Mouse (Mus musculus): ENCODE measurements around the gene Tspan33. TPM values are rescaled to one million over a fixed set of nuclear protein-coding genes. Genes with fewer than 3 reads are reported as not detected.

Gene Tspan33
- total RNA-seq (2015) (4.6 and 5.4 TPM in 2 replicates), total RNA-seq (2017) (3.7 and 5.8 TPM in 2 replicates)

- peak; percentile 81 for ATAC-seq (replicated peaks; ENCODE audit: poor library complexity)
Measured at GRCm38 (mm10) chr6:29693953-29694352, at the start of gene Tspan33. TSS of gene Tspan33 (plus strand) at chr6:29694222.

- ATAC-seq (replicated peaks; ENCODE audit: poor library complexity) = peak; percentile 99
Measured at GRCm38 (mm10) chr6:29649494-29650169, 44.4 kb upstream of the Tspan33 start.

GRCm38 (mm10) chr6:29650170-29650549 lies 43.9 kb upstream of the Tspan33 start:
- peak; percentile 52 for ATAC-seq (replicated peaks; ENCODE audit: poor library complexity)

GRCm38 (mm10) chr6:29653271-29653670 lies 40.8 kb upstream of the Tspan33 start:
- ATAC-seq (replicated peaks; ENCODE audit: poor library complexity) = no peak

GRCm38 (mm10) chr6:29658626-29659475 lies 35.2 kb upstream of the Tspan33 start:
- ATAC-seq (replicated peaks; ENCODE audit: poor library complexity) = no peak

GRCm38 (mm10) chr6:29659964-29660363 lies 34.1 kb upstream of the Tspan33 start:
- no peak for ATAC-seq (replicated peaks; ENCODE audit: poor library complexity)

- ATAC-seq (replicated peaks; ENCODE audit: poor library complexity) = no peak
Measured at GRCm38 (mm10) chr6:29660662-29661307, 33.2 kb upstream of the Tspan33 start.

- ATAC-seq (replicated peaks; ENCODE audit: poor library complexity) = no peak
Measured at GRCm38 (mm10) chr6:29667266-29667665, 26.8 kb upstream of the Tspan33 start.

GRCm38 (mm10) chr6:29671741-29672140 lies 22.3 kb upstream of the Tspan33 start:
- no peak for ATAC-seq (replicated peaks; ENCODE audit: poor library complexity)

GRCm38 (mm10) chr6:29672563-29673411 lies 21.2 kb upstream of the Tspan33 start:
- ATAC-seq (replicated peaks; ENCODE audit: poor library complexity) = no peak

GRCm38 (mm10) chr6:29673739-29674138 lies 20.3 kb upstream of the Tspan33 start:
- no peak for ATAC-seq (replicated peaks; ENCODE audit: poor library complexity)

GRCm38 (mm10) chr6:29679947-29680550 lies 14.0 kb upstream of the Tspan33 start:
- peak; percentile 65 for ATAC-seq (replicated peaks; ENCODE audit: poor library complexity)

GRCm38 (mm10) chr6:29681853-29682252 lies 12.2 kb upstream of the Tspan33 start:
- peak; percentile 64 for ATAC-seq (replicated peaks; ENCODE audit: poor library complexity)

GRCm38 (mm10) chr6:29684686-29685085 lies 9.3 kb upstream of the Tspan33 start:
- ATAC-seq (replicated peaks; ENCODE audit: poor library complexity) = no peak

- ATAC-seq (replicated peaks; ENCODE audit: poor library complexity) = no peak
Measured at GRCm38 (mm10) chr6:29685952-29686351, 8.1 kb upstream of the Tspan33 start.

GRCm38 (mm10) chr6:29689458-29689857 lies 4.6 kb upstream of the Tspan33 start:
- no peak for ATAC-seq (replicated peaks; ENCODE audit: poor library complexity)

GRCm38 (mm10) chr6:29694375-29695289 lies 610 bp downstream of the Tspan33 start:
- no peak for ATAC-seq (replicated peaks; ENCODE audit: poor library complexity)

GRCm38 (mm10) chr6:29695290-29695674 lies 1.3 kb downstream of the Tspan33 start:
- ATAC-seq (replicated peaks; ENCODE audit: poor library complexity) = no peak

GRCm38 (mm10) chr6:29695975-29696374 lies 2.0 kb downstream of the Tspan33 start:
- peak; percentile 19; the same call in 1 of the 2 replicates for ATAC-seq (replicated peaks; ENCODE audit: poor library complexity)
